Mouse (Mus musculus) C2C12 (cell line): ENCODE measurements around the gene Ccnjl.

ENCODE experiments used
- CTCF ChIP-seq: IDR thresholded peaks from one replicate; pipeline ENCODE4 v1.5.1; 2011; ENCODE audit not compliant: control insufficient read depth, insufficient read depth, insufficient read length
- MAX ChIP-seq: IDR thresholded peaks from one replicate; pipeline ENCODE4 v1.6.1; 2011; ENCODE audit warnings: mild to moderate bottlenecking, control low read depth

GRCm38 (mm10) chr11:43549701-43550100 lies 21.1 kb downstream of the Ccnjl start:
- TF ChIP-seq MAX (no peak), CTCF (no peak)
